Mouse (Mus musculus) ES-E14 (cell line): ENCODE measurements around the gene Kcnk15.

Experiments
- CHD2 ChIP-seq: IDR thresholded peaks from 2 replicates; pipeline ENCODE4 v1.6.1; 2014; ENCODE audit warnings: mild to moderate bottlenecking, low read depth, low read length, inconsistent platforms
- HCFC1 ChIP-seq: IDR thresholded peaks from 2 replicates; pipeline ENCODE4 v1.6.1; 2012; ENCODE audit warnings: low read length, inconsistent platforms, borderline replicate concordance; ENCODE audit not compliant: insufficient read depth
- MAFK ChIP-seq: IDR thresholded peaks from 2 replicates; pipeline ENCODE4 v1.6.1; 2014; ENCODE audit warnings: mild to moderate bottlenecking, low read depth, low read length, inconsistent platforms; ENCODE audit not compliant: insufficient read depth
- ZC3H11A ChIP-seq: IDR thresholded peaks from 2 replicates; pipeline ENCODE4 v1.6.1; 2012; ENCODE audit warnings: low read depth, mild to moderate bottlenecking, inconsistent platforms, low read length, borderline replicate concordance
- ZNF384 ChIP-seq: IDR thresholded peaks from 2 replicates; pipeline ENCODE4 v1.6.1; 2012; ENCODE audit warnings: low read depth, low read length, inconsistent platforms

DNA sequence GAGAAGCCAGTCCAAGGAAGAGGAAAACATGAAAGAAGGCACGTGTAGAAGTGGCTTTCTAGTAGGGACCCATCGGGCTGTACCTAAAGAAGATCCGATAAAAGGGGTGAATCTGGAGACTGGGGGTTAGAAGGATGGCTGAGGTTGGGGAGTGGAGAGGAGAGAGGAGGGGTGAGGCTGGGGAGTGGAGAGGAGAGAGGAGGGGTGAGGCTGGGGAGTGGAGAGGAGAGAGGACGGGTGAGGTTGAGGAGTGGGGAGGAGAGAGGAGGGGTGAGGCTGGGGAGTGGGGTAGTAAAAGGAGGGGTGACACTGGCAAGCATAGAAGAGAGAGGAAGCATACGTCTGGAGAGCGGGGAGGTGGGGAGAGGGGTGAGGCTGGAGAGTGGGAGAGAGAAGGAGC is 3.8 kb downstream of the Kcnk15 start:
- TF ChIP-seq ZNF384 (no peak), ZC3H11A (no peak), CHD2 (no peak), MAFK (no peak), HCFC1 (no peak)
